Mouse (Mus musculus) spleen, adult 2 months (tissue): ENCODE data around the gene Dph2.

Experiments
- CTCF ChIP-seq: fragments of 200-500 bp; IDR thresholded peaks from 2 replicates; pipeline ENCODE4 v1.5.1; 2011; ENCODE audit warnings: mild to moderate bottlenecking, inconsistent platforms; ENCODE audit not compliant: insufficient read depth, insufficient read length, insufficient replicate concordance; ENCODE audit errors: extremely low read depth
- POLR2A ChIP-seq: fragments of 200-500 bp; IDR thresholded peaks from 2 replicates; pipeline ENCODE4 v1.6.1; 2011; ENCODE audit warnings: low read depth, low read length, inconsistent platforms

DNA sequence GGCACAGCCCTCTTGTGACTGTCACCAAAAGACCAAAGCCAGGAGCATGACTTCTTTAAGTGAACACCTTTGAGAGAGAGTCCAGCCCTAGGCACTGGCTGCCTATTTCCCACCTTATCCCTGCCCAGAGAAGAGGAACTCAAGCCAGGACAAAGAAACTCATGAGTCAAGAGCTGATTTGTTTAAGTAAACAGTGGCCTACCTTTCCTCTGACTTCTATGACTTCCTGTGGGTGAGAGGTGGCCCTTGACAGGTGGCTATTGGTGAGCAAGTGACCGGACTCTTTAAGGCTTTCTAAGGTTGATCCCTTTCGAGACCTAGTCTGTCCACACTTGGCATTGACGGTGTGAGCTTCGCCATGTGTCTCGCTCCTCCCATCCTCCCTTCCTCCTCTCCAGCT, 51.0 kb downstream of the Dph2 start:
- no peak for TF ChIP-seq POLR2A
- no peak for TF ChIP-seq CTCF
